Mouse (Mus musculus): ENCODE data around the gene Capg.

DNA sequence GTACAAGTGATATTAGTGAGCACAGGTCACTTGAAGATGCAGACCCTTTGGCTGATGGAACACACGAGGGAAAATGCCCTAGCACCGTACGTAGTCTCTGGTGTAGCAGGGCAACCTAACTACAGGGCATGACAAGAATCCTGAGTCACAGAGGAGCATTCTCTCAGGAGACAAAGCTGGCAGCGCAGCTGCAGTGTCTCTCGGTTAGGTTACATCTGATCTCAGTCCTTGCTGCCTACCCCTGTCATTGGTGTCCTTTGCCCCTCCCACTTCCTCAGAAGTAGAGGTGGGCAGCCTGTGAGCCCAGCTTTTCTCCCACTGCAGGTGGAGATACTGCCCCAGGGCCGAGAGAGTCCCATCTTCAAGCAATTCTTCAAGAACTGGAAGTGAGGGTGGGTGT, 18.3 kb downstream of the Capg start:
- TF ChIP-seq CTCF (IDR thresholded peaks at IDR 0.05; ENCODE audit: borderline replicate concordance, control insufficient read depth, extremely low read depth, insufficient read depth, low read length, poor library complexity) (no peak), POLR2A (IDR thresholded peaks at IDR 0.05; ENCODE audit: control insufficient read depth, extremely low read depth, insufficient read depth, low read length, poor library complexity) (no peak)
